Mouse (Mus musculus) gastrocnemius, postnatal 14 days (tissue): ENCODE data around the gene Slc16a2. TPM values are rescaled to one million over a fixed set of nuclear protein-coding genes. Genes with fewer than 3 reads are reported as not detected.

Experiments used
- DNase-seq: peaks from one replicate; pipeline ENCODE4 v3.0.0; 2021; ENCODE audit warnings: mixed read lengths
- intact Hi-C: fragments of 180-260 bp; cut with DNase I; formaldehyde crosslinking; loops from one replicate; pipeline ENCODE4 v1.15.1; 2025; ENCODE audit warnings: low total_unique reads
- long read RNA-seq, 2 experiments: library from polyadenylated mRNA; stranded (forward); transcript quantifications; one replicate each; pipeline ENCODE4 v2.0.0; 2021
- total RNA-seq, 2 experiments: library from RNA; stranded (reverse); gene quantifications; 2 replicates each; pipeline ENCODE4 v1.2.3; 2021

The Slc16a2 gene
- total RNA-seq: 1 to 10 TPM; 4.9 to 7.2 TPM
- long read RNA-seq, experiment 1, full-length matches to known transcripts: 3 of 7 reads
- long read RNA-seq, experiment 1, partial matches to known transcripts: 4 of 7 reads
- long read RNA-seq, experiment 1, other reads (novel, unspliced or antisense): 0 of 7 reads
- long read RNA-seq, experiment 2, full-length matches to known transcripts: 3 of 4 reads
- long read RNA-seq, experiment 2, partial matches to known transcripts: 0 of 4 reads
- long read RNA-seq, experiment 2, other reads (novel, unspliced or antisense): 1 of 4 reads

DNA sequence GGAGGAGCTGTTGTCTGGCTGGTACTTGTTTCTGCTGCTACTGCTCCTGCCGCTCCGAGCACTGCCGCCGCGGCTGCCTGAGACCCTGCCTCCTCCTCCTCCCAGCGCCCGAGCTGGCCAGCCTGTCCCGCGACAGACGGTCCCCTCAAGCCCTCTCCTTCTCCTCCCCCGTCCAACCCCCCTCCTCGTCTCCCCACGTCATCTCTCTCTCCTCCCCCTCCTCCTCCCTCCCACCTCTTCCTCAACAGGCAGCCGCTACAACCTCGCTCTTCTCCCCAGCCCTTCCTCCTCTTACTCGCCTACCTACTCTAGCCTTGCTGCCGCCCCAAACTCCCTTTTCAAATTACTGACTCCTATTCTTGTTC, at the start of gene Slc16a2:
Gene Slc16a2 (minus strand): TSS at position 152 of the 365 bp plus-strand sequence.
- DNase-seq: peak; percentile 63
- intact Hi-C loops: no loop called here

- DNase-seq: no peak
- intact Hi-C loops: no loop called here
Measured at GRCm38 (mm10) chrX:103863502-103863901, 41.7 kb upstream of the Slc16a2 start.

DNA sequence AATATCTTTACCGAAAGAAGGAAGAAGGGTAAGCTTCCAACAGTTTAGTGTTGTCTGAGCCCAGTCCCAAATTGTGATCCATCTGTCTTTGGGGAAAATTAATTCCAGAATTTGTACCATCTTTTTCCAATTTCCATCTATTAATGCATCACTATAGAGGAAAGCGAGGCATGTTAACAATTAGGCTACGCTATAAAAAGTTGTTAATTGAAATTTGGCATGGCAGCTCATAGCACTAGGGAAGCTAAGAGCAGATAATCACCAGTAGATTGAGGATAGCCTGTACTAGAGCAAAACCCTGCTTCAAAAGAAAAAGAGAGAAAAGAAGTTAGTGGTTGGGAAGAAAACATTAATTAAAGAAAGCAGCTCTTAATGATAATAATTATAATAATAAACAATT, 41.1 kb upstream of the Slc16a2 start:
- intact Hi-C loops: no loop called here
- DNase-seq: no peak

GRCm38 (mm10) chrX:103845266-103845665, 23.5 kb upstream of the Slc16a2 start:
- no peak for DNase-seq
- intact Hi-C loops: loop anchor here (10.0 kb wide), 1 partner anchor 150 kb away; no protein-coding TSS in a partner anchor

GRCm38 (mm10) chrX:103828836-103829235, 7.1 kb upstream of the Slc16a2 start:
- DNase-seq: no peak
- intact Hi-C loops: no loop called here

- DNase-seq: peak; percentile 39
- intact Hi-C loops: no loop called here
Measured at GRCm38 (mm10) chrX:103822271-103822811, 558 bp upstream of the Slc16a2 start.

DNA sequence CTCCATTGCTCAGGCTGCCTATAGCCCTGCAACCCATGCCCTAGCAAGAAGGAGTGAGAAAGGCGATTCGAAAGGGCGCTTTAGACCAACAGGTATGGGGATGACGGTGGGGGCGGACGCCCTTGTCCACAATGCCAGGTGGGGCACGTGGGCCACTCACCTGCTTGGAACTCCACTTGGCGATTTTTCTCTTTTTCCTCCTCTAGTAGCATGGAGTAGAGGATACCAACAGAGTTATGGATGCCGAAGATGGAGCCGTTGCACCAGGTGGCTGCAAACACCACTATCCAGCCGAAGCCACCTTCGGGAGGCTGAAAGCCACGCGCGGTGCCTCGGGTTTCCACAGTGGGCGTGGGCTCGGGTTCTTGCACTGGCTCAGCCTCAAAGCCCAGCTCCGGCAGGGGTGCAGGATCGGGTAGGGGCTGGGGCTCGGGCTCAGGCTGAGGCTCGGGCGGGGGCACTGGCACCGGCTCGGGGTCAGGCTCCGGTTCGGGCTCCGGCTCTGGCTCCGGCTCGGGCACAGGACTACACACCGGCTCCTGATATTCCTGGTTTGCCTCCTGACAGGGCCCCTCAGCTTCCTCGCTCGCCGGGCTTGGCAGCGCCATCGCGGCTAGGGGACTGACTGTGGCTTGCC, 470 bp downstream of the Slc16a2 start:
- intact Hi-C loops: no loop called here
- no peak for DNase-seq

GRCm38 (mm10) chrX:103820307-103821194, 1.2 kb downstream of the Slc16a2 start:
- peak; percentile 17 for DNase-seq
- intact Hi-C loops: no loop called here

GRCm38 (mm10) chrX:103819253-103819652, 2.5 kb downstream of the Slc16a2 start:
- intact Hi-C loops: no loop called here
- DNase-seq: no peak

GRCm38 (mm10) chrX:103812690-103813089, 9.1 kb downstream of the Slc16a2 start:
- intact Hi-C loops: no loop called here
- no peak for DNase-seq

DNA sequence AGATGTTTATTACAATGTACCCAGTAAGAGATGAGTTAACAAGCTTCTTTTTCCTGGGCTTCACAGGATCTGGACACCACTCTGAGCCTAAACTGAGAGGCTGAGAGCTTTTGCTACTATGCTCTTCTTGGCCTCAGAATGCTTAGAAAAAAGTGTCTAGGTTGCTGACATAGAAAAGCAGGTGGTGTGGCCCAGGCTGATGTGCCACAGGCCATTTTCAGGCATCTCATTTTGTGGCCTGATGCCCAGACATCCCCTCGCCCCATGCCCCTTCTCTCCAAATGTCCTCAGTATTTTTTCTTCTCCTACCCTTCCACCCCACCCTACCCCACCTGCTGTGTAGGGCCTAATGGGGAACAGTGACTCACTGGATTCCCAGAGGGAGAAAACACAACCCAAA, 11.3 kb downstream of the Slc16a2 start:
- no peak for DNase-seq
- intact Hi-C loops: no loop called here

DNA sequence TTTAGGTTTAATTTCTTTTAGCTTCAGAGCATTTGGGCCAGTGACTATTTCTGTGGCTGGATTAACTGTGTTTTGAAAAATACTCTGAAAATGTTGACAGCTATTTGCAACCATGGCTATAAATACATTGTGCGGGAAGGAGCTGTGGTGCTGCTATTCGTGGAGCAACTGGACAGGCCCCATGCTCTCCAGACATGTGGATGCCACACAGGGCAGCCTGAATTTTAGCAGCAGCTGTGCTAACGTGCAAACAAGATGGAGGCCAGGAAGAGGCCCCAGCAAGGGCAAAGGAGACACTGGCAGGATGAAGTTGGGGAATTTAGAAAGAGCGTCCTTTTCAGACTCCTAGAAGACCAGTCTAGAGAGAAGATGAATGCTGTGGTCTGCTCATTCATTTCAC, 15.4 kb downstream of the Slc16a2 start:
- DNase-seq: no peak
- intact Hi-C loops: no loop called here

DNA sequence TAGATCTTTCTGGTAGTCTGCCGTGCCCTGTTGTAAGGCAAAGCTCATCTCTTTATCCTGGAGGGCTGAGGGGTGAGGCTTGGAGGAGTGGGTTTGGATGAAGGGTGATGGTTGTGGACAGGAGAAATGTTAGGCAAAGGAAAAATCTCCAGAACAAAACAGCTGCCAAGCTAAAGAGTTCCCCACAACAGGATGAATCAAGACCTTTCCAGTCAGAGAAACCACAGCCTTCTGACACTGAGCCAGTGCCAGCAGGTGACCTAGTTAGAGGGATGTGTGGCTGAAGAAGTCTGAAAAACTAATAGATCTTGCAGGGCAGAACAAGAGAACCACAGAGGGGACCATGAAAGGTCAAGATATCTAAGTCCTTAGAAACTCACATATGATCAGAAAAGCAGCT, 24.8 kb downstream of the Slc16a2 start:
- intact Hi-C loops: no loop called here
- no peak for DNase-seq

DNA sequence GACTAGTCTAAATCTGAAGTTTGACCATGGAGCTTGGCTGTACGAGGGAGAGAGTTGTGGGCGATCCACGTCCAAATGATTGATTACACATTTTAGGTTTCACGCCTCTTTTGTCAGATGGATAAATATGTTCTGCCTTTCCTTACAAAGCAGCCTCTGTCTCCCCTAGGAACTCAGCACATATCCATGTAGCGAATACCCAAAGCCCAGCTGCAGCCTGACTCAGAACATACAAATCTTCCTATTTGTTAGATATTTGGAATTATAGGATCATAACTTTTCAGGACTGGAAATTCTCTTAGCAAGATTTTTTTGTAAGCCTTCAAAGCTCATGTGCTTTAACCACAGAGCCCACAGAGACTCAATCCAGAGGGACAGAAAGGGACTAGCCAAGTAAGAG, 26.3 kb downstream of the Slc16a2 start:
- DNase-seq: no peak
- intact Hi-C loops: no loop called here

DNA sequence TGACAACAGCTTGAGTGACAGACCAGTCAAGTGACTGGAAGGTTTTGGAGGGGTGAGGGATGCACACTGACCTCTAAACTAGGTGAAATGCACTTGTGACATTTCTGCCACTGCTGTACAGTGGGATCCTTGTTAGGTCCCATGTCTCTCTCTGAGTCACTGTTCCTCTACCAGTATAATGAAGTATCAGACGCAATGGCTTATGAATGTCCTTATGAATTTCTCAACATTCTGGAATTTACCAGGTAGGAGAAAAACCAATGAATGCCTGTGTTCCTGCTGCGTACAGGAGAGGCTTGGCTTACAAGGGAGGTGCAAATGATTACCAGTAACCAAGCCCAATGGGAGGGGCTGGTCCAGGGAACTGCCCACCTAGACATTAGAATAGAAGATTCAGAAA, 30.5 kb downstream of the Slc16a2 start:
- intact Hi-C loops: no loop called here
- DNase-seq: no peak

DNA sequence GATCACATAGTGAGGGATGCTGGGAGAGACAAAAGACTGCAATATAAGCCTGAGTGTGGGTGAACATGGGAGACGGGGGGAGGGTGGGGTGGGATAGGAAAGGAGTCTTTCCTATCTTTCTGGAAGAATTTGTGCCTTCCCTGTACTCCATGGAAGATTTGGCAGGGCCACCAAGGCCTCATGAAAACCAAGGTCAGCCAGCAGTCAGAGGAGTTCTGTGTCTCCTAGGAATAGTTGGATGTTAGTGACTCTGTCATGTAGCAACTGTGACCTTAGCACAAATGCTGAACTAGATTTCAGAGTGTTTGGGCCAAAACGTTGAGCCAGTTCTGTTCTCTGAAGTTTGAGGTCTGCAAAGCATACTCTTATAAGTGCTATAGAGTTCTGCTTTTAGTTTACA, 36.1 kb downstream of the Slc16a2 start:
- no peak for DNase-seq
- intact Hi-C loops: no loop called here

DNA sequence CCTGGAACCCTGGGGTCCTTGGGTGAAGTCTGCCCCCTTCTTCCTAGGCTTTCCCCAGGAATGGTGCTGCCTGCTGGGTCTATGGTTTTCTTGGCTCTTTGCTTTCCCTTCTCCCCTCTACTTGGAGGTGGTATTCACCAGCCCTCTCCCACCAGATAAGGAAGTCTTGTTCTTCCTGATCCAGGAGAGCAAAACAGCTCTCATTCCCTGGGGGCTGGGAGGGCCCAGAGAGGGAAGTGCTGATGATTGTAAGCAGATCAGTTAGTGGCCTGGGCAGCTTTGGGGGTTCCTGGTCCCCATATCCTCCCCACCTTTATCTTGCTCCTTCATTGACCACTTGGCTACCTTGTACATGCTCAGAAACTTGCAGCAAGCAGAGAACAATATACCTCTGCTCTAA, 45.4 kb downstream of the Slc16a2 start:
- intact Hi-C loops: no loop called here
- no peak for DNase-seq

- intact Hi-C loops: no loop called here
- DNase-seq: no peak
Measured at GRCm38 (mm10) chrX:103746197-103746596, 75.6 kb downstream of the Slc16a2 start.

DNA sequence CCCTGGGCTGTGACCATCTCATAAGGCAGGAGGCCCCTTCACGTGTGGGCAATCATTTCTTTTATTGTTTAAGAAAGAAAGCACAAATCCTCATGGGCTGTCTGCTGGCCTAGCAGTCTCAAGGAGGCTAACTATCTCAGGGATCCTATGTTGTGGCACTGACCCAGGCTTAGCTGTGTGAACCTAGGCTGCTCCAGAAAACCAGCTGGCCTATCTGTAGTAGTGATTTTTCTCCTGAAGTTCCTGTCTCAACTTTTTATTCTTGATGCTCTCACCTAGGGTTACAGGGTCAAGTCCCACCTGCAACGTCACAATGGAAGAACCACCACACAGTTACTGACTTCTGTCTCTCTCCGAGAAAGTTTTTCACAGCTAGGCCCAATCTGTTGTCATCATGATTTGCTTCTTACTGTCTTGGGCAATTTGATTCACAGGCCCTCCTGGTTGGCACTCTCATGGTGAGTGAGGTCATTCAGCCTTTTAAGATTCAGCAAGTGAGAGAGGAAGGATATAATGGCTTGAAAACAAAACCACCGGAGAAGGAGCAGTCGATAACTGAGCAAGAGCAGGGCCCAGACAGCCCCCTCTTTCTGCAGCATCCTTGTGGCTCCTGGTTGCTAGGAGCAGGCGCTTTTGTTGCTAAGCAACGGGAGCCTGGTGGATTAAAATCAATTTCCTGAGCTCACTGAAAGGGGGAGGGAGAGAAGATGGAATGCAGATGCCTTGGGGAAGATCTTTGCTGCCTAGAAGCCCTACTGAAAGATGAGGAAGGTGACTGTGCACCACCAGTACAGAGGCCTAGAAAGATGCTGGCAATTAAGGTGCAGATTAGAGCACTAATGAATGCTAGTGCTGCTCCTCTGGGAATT, 77.4 kb downstream of the Slc16a2 start:
- intact Hi-C loops: no loop called here
- DNase-seq: no peak

DNA sequence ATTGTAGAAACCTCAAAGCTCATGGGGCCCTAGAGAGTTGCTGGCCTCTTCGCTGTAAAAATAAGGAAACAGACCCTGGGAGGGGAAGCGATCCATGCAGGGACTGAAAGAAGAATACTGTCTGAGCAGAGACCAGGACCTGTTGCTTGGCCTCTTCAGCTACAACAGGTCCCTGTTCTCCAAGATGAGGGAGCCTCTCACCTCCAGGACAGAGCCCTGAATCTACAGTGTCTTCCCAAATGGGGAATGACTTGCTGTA, 79.8 kb downstream of the Slc16a2 start:
- intact Hi-C loops: no loop called here

More for the DNA sequence above, 79.8 kb downstream of the Slc16a2 start:
- DNase-seq: no peak
